Mouse (Mus musculus) frontal cortex, postnatal 14 days (tissue): ENCODE data around the gene Gstk1.

Experiments used
- DNase-seq, 2 experiments: peaks; one replicate each; pipeline ENCODE4 v3.0.0; 2022; ENCODE audit warnings: low spot score in 2 of 2

Gene Gstk1

DNA sequence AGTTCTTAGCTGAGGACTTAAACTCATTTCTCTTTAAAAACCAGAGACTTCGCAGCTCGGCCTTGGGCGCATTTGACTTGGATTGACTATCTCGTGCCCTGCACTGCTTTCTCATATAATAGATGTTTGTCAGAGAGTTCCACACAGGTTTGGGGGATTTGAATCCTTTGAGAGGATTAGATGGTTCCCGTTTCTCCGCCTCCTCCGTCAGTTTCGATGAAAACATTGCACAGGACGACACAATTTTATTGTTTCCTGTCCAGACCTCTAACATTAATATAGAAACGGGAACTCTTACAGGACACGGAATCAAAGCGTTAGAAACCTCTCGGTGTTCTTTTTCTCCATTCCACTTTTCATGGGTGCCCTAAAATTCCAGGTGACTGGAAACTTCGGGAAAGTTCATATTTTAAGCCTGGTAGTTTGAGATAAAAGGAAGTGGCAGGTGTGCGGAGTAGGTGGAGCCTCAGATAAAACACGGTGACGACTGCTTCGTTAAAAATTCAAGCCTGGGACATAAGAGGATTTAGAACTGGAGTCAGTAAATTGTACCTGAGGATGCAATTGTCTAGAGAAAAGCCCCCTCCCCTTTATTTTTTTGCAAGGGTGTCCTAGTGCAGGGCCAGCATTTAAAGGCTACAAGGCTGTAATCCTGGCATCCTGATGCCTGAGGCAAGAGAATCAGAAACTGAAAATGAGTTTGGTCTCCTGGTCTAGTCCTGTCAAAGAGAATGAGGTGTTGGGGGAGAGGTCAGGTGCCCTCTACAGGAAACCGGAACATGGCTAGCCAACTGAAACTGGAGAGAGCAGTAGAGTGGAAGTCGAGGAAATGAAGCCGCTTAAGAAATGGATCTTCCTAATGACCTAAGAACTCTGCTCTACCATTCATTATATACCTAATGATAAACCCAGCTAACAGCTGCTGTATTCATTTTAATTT, 19.9 kb downstream of the Gstk1 start:
- no peak for DNase-seq

DNA sequence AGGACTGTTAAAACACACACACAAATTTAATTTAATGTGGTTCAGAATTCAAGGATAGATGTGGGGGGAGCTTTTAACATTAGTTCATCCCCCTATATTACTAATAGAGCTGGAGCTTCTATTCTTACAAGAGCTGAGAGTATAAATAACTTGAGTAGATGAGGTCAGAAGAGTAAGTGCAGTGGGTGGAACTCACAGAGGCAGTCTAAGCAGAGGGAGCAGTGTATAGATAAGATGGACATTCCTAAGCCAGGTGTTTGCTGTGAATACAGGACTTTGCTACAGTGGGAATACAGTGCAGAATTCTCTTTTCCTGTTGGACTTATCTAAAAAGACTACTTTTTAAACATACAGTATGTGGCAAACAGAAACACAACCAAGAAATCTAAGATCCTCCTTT, 25.1 kb downstream of the Gstk1 start:
- no peak for DNase-seq

DNA sequence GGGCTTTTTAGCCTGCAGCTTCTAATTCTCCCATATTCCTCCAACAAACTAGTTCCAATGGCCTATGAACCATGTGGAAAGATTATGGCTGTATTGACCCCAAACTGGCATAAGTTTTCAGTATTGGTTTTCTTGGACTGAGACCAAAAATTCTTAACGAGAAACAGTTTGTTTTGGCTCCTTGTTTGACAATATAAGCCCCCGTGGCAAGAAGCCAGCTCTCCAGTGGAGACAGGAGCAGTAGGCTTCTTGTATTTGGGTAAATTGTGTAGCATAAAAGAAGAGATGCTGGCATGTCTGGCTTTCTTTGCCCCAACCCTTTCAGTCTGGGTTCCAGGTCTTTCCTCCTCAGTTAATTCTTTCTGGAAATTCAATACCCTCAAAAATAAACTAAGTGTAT, 30.4 kb downstream of the Gstk1 start:
- no peak for DNase-seq

DNA sequence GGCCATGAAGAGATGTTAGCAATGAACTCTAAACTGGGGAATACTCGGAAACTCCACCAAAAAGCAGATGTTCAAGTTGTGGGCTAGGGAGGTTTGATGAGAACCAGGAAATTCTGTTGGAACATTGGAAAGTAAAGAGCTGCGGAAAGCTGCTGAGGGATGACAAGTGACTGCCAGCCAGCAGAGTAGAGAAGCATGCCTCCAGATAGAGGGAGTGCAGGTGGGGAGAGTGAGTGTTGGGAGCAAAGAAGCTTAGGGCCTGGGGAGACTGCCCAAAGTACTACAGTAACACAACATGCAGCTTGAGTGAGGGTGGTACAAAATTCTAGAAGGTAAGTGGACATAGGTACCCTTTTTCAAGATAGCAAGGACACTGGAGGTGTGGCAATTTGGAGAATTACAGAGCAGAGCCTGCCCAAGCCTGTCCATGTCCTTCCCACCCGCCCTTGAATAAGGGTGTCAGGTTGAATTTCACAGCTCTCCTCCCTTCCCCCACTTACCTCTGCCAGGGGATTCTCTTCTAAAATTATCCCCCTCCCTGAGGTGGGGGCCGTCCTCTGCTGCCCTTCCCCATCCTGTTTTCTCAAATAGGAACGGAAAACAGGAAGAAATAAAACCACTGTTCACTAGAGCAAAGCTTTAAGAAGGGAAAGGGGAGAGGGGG, 37.3 kb downstream of the Gstk1 start:
- DNase-seq: no peak

DNA sequence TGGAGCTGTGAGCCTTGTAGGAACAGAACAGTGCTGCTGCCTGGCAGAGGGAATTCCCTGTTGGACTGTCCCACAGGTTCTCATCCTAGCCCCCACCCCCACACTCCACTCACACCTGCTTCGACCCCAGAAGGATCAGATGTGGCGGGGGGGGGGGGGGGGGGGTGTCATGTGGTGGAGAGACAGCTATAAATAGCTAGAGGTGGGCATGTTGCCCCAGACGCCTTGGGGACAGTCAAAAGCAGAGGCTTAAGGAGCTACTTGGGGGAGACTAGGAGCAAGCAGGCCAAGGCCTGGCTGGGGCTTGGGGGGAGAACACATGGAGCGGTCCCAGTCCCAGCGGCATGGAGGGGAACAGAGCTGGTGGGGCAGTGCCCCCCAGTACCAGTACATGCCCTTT, 40.7 kb downstream of the Gstk1 start, which contains the start of gene Clcn1:
TSS of gene Clcn1 (plus strand) at position 238 of the 400 bp plus-strand sequence.
- no peak for DNase-seq

DNA sequence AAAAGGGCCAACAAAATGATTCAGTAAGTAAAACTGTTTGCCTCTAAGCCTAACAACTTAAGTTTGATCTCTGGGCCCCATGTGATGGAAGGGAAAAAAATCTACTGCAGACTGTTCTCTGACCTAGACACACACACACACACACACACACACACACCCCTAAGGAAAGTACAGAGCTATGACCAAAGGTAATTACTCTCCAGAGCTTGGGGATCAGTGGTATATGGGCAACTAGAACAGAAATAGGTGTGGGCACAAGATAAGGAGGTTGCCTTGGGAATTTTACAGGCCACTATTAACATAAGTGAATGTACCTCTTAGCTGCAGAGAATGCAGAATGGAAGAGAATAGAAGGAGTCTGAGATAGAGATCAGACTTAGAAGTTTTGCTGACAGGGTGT, 41.8 kb downstream of the Gstk1 start:
- DNase-seq: no peak

DNA sequence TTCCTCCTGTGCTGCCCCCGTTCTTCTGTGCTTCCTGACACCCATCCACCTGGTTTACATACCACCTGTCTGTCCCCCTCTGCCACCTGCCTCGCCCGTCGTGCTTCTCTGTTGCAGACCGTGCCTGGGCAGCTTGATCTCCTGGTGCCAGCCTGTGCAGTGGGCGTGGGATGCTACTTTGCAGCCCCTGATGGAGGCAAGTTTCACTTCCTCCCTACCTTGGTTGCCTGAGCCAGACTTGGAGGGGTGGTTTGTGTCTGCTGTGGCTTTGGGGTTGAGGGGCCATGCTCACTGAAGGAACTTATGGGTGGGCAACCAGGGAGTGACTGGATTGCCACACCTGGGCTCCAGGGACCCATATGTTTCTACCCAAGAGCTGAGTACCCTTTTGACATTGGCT, 47.6 kb downstream of the Gstk1 start:
- no peak for DNase-seq

DNA sequence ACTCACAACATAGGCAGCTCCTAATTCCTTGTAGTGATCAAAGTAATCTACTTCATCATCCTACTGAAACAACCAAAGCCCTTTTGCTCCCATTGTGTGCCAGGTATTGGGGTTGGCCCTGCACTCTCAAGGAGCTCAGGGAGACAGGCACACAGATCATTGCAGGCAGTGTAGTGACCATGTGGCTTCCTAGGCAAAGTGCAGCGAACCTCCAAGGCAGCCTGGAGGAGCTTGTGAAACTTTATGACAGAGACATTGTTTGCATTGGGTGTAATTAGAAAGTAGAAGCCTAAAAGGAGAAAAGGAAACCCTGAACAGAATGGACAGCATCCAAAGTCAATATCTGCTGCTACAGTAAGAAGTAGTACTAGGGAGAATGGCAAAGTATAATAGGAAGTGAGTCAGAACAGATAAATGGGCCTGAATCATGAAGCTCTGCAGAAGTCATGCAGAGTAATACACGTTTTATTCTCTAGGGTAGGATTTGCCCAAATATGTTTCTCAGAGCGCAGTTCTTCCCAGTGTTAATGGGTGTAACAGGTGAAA, 49.9 kb downstream of the Gstk1 start:
- DNase-seq: no peak

DNA sequence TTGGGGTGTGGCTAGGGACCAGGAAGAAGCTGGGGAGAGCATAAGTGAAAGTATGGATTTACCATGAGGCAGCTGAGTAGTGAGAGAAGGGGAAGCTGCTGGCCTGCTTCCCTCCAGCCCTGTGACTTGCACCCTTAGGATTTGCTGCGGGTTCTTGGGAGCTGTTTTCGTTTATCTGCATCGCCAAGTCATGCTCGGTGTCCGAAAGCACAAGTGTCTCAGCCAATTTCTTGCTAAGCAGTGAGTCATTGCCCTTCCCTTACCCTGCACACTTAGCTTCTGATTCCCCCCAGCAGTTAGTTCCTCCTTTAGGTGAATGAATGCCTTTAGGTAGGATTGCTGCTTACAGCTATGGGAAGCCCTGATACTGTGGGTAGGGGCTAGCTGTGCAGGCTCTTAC, 53.6 kb downstream of the Gstk1 start:
- DNase-seq: no peak
